Mouse (Mus musculus): ENCODE results near the gene Etl4.

GRCm38 (mm10) chr2:20662696-20663095 is 753.1 kb downstream of the Etl4 start:
- TF ChIP-seq GATA1 (IDR thresholded peaks at IDR 0.05; ENCODE audit: low read length) (no peak), TAL1 (IDR thresholded peaks at IDR 0.05; ENCODE audit: low read length) (no peak)

Measured in erythroblast, embryonic 14.5 days (primary cell).